In genomic region chr5:118169222-118170221, GRCm38 (mm10) we compare ENCODE assay signal across 8 mouse cellular contexts. TPM values are rescaled to one million over a fixed set of nuclear protein-coding genes. Genes with fewer than 3 reads are reported as not detected.
DNase-seq lines count a peak whose midpoint lies in the region; ATAC-seq lines count a peak whose summit lies in the region.

No protein-coding gene starts in this region.

- no peak for DNase-seq in kidney, postnatal 14 days
- peak; percentile 53 for DNase-seq in ZHBTc4 (ENCODE audit: low read depth, low spot score)
- DNase-seq in intestine, embryonic 14.5 days (ENCODE audit: low spot score): peak; percentile 68
- peak; percentile 69 for DNase-seq in thymus, postnatal 4 days
- no peak for DNase-seq in spleen, postnatal 14 days (ENCODE audit: low spot score in 2 of 2)

- WGBS in kidney, embryonic 14.5 days: 1% methylated on average over 83 of the region's 117 CpGs
- under 1% methylated on average over 116 of the region's 117 CpGs for WGBS in embryonic facial prominence, embryonic 13.5 days
- under 1% methylated on average over 92 of the region's 117 CpGs for WGBS in intestine, embryonic 14.5 days
- under 1% methylated on average over 107 of the region's 117 CpGs for WGBS in midbrain, embryonic 13.5 days

- H3K27ac ChIP-seq in kidney, embryonic 14.5 days (ENCODE audit: low read depth, low read length): no peak overlapping the region
- H3K27ac ChIP-seq in embryonic facial prominence, embryonic 13.5 days: no peak overlapping the region
- H3K27ac ChIP-seq in intestine, embryonic 14.5 days (ENCODE audit: low read depth): no peak overlapping the region
- no peak overlapping the region for H3K27ac ChIP-seq in midbrain, embryonic 13.5 days

- H3K36me3 ChIP-seq in kidney, embryonic 14.5 days (ENCODE audit: control insufficient read depth, insufficient read depth, low read length): no peaks in the 10 kb centered on the region
- H3K36me3 ChIP-seq in embryonic facial prominence, embryonic 13.5 days: no peaks in the 10 kb centered on the region
- H3K36me3 ChIP-seq in intestine, embryonic 14.5 days (ENCODE audit: control insufficient read depth, insufficient read depth, low read length): no peaks in the 10 kb centered on the region
- no peaks in the 10 kb centered on the region for H3K36me3 ChIP-seq in midbrain, embryonic 13.5 days

- peaks cover 13% of the 10 kb centered on the region for H3K4me1 ChIP-seq in kidney, embryonic 14.5 days (ENCODE audit: control insufficient read depth, insufficient read depth, low read length)
- peaks cover 30% of the 10 kb centered on the region for H3K4me1 ChIP-seq in embryonic facial prominence, embryonic 13.5 days
- H3K4me1 ChIP-seq in intestine, embryonic 14.5 days (replicated peaks; ENCODE audit: control insufficient read depth, insufficient read depth, low read length): peaks cover 21% of the 10 kb centered on the region
- H3K4me1 ChIP-seq in midbrain, embryonic 13.5 days (replicated peaks): peaks cover 34% of the 10 kb centered on the region

- H3K4me3 ChIP-seq in kidney, embryonic 14.5 days (ENCODE audit: low read length): peak overlapping the region; percentile 55
- H3K4me3 ChIP-seq in embryonic facial prominence, embryonic 13.5 days: peak overlapping the region; percentile 57
- H3K4me3 ChIP-seq in intestine, embryonic 14.5 days (ENCODE audit: low read depth, low read length): peak overlapping the region; percentile 47
- peak overlapping the region; percentile 58 for H3K4me3 ChIP-seq in midbrain, embryonic 13.5 days (replicated peaks)

- H3K4me2 ChIP-seq in kidney, embryonic 14.5 days (replicated peaks; ENCODE audit: low read depth, low read length): peak overlapping the region; percentile 97
- H3K4me2 ChIP-seq in embryonic facial prominence, embryonic 13.5 days: peak overlapping the region; percentile 98
- H3K4me2 ChIP-seq in intestine, embryonic 14.5 days (ENCODE audit: low read length): peak overlapping the region; percentile 96
- H3K4me2 ChIP-seq in midbrain, embryonic 13.5 days (replicated peaks): peak overlapping the region; percentile 96

- peak overlapping the region; percentile 50 for H3K9ac ChIP-seq in kidney, embryonic 14.5 days (ENCODE audit: low read depth, low read length)
- H3K9ac ChIP-seq in embryonic facial prominence, embryonic 13.5 days: peak overlapping the region; percentile 49
- H3K9ac ChIP-seq in intestine, embryonic 14.5 days (ENCODE audit: low read length): peak overlapping the region; percentile 32; the same call in 1 of the 2 replicates
- peak overlapping the region; percentile 63 for H3K9ac ChIP-seq in midbrain, embryonic 13.5 days (replicated peaks)

- ATAC-seq in kidney, embryonic 14.5 days (ENCODE audit: low FRiP score, low TSS enrichment): peak; percentile 33; the same call in 1 of the 2 replicates
- ATAC-seq in embryonic facial prominence, embryonic 13.5 days (ENCODE audit: insufficient number of reproducible peaks, insufficient read depth, low FRiP score, low TSS enrichment, low read depth): no peak
- ATAC-seq in intestine, embryonic 14.5 days (replicated peaks; ENCODE audit: low FRiP score, low TSS enrichment, low read depth): peak; percentile 44
- peak; percentile 69 for ATAC-seq in midbrain, embryonic 13.5 days

- peaks cover 72% of the 10 kb centered on the region for H3K27me3 ChIP-seq in kidney, embryonic 14.5 days (ENCODE audit: control insufficient read depth, insufficient read depth, low read length)
- peaks cover 89% of the 10 kb centered on the region for H3K27me3 ChIP-seq in embryonic facial prominence, embryonic 13.5 days
- peaks cover 91% of the 10 kb centered on the region for H3K27me3 ChIP-seq in intestine, embryonic 14.5 days (replicated peaks; ENCODE audit: control insufficient read depth, insufficient read depth, low read length)
- H3K27me3 ChIP-seq in midbrain, embryonic 13.5 days: peaks cover 91% of the 10 kb centered on the region

- no peaks in the 10 kb centered on the region for H3K9me3 ChIP-seq in kidney, embryonic 14.5 days (ENCODE audit: control insufficient read depth, low read length)
- H3K9me3 ChIP-seq in embryonic facial prominence, embryonic 13.5 days: no peaks in the 10 kb centered on the region
- H3K9me3 ChIP-seq in intestine, embryonic 14.5 days (ENCODE audit: control insufficient read depth, low read length): no peaks in the 10 kb centered on the region
- H3K9me3 ChIP-seq in midbrain, embryonic 13.5 days: no peaks in the 10 kb centered on the region

RNA-seq across cellular contexts. Expression of gene Hrk, which starts 5.1 kb away (rescaled TPM):
- polyA plus RNA-seq in kidney, embryonic 14.5 days (2014; fragmentation: Nextera tagmentation; extraction: Ambion mirVana): 0.03 and 0.04 TPM in 2 replicates
- polyA plus RNA-seq in embryonic facial prominence, embryonic 13.5 days (2015; fragmentation: Nextera tagmentation; extraction: Ambion mirVana): 0.17 and 0.21 TPM in 2 replicates
- polyA plus RNA-seq in intestine, embryonic 14.5 days (2014; fragmentation: Nextera tagmentation; extraction: Ambion mirVana): 0.22 and 0.28 TPM in 2 replicates
- 0.68 and 0.73 TPM in 2 replicates for polyA plus RNA-seq in midbrain, embryonic 13.5 days (2015; fragmentation: Nextera tagmentation; extraction: Ambion mirVana)

RNA-seq across cellular contexts. Expression of gene Fbxw8, which starts 14.3 kb away (rescaled TPM):
- polyA plus RNA-seq in kidney, embryonic 14.5 days (2014; fragmentation: Nextera tagmentation; extraction: Ambion mirVana): 22.8 and 28.6 TPM in 2 replicates
- polyA plus RNA-seq in embryonic facial prominence, embryonic 13.5 days (2015; fragmentation: Nextera tagmentation; extraction: Ambion mirVana): 27.9 and 28.9 TPM in 2 replicates
- polyA plus RNA-seq in intestine, embryonic 14.5 days (2014; fragmentation: Nextera tagmentation; extraction: Ambion mirVana): 25.2 and 25.3 TPM in 2 replicates
- polyA plus RNA-seq in midbrain, embryonic 13.5 days (2015; fragmentation: Nextera tagmentation; extraction: Ambion mirVana): 22.5 and 25.6 TPM in 2 replicates

Comparison
In these comparisons a context has a peak if more than half of its experiments do, and no peak if none do; other contexts are left out.
1. DNase-seq: peak in ZHBTc4 (single experiment), intestine, embryonic 14.5 days (single experiment) and thymus, postnatal 4 days (single experiment); none in kidney, postnatal 14 days (single experiment) and spleen, postnatal 14 days (0 of 2).
2. Peak in every context shown above with its lines, with median percentiles within 50 percentile points of each other: H3K4me2 ChIP-seq, H3K4me3 ChIP-seq and H3K9ac ChIP-seq.